Mouse (Mus musculus) G1E (cell line): ENCODE data around the gene Ttll11.

Source experiments
- CTCF ChIP-seq: IDR thresholded peaks from 2 replicates; pipeline ENCODE4 v1.5.1; 2012; ENCODE audit warnings: low read depth, low read length, inconsistent platforms, mixed read lengths
- GATA1 ChIP-seq: IDR thresholded peaks from 2 replicates; pipeline ENCODE4 v1.6.1; 2012; ENCODE audit warnings: borderline replicate concordance, low read length, inconsistent platforms, mixed read lengths
- GATA2 ChIP-seq: IDR thresholded peaks from 2 replicates; pipeline ENCODE4 v1.6.1; 2012; ENCODE audit warnings: low read depth, low read length, inconsistent platforms, borderline replicate concordance
- POLR2AphosphoS5 ChIP-seq: IDR thresholded peaks from 2 replicates; pipeline ENCODE4 v1.6.1; 2012; ENCODE audit warnings: low read depth, low read length, inconsistent platforms; ENCODE audit not compliant: insufficient replicate concordance
- TAL1 ChIP-seq: conservative IDR thresholded peaks from 2 replicates; pipeline ENCODE4 v1.6.1; 2012; ENCODE audit warnings: low read depth, low read length, inconsistent platforms, mixed read lengths

DNA sequence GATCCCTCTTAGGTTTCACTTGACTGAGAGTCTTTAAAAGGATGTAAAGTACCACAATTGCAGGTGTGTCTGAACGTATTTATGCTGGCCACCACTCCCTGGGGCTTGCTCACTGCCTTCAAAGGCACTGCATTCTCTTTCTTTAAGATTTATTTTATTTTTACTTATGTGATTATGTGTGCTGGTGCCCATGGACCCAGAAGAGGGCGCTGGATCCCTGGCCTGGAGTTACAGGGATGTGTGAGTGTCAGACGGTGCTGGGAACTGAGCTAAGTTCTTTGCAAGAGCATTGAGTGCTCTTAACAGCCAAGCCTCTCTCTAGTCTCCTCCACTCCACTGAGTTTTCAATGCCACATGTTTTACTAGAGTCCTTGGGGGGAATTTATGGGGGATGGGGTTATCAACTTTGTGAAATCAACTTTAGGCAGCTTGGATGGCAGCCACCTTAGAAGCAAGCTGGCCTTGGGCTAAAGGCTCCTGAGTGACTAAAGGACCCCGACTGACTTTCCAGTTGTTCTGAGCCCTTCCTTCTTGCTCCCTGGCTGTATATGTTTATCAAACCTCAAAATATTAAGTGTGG is 137.8 kb downstream of the Ttll11 start:
- TF ChIP-seq CTCF = no peak
- TF ChIP-seq GATA1 = no peak
- no peak for TF ChIP-seq POLR2AphosphoS5
- no peak for TF ChIP-seq TAL1
- TF ChIP-seq GATA2 = no peak
